In the genomic region with DNA sequence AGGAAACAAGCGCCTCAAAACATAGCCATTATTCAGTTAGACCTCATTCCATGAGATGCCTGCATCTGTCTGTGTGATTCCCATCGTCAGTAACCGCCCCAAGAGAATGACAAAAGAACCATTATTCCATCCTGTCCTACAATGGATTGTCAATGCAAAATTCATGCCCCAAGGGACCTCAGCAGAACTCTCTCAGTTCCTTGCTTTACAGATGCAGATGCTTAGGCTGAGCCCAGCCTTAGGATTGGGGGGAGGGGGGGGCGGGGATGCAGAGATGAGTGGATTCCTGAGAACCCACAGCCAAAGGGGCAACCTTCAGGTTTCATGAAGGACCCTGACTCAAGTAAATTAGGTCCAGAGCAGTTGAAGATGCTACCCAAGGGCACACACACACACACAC, we compare ENCODE assay signal across 8 mouse cellular contexts.
A peak's percentile ranks its signal among the peaks of the same experiment; 100 is the strongest.
DNase-seq lines count a peak whose midpoint lies in the region; ATAC-seq and TF ChIP-seq lines count a peak whose summit lies in the region.

No protein-coding gene starts in this region.

- TF ChIP-seq CTCF in intestine, postnatal 0 days (IDR thresholded peaks at IDR 0.05; ENCODE audit: low read depth): no peak

- WGBS in kidney, embryonic 15.5 days: 27% methylated on average over 4 of the region's 4 CpGs
- WGBS in embryonic facial prominence, embryonic 11.5 days: 3% methylated on average over 4 of the region's 4 CpGs
- WGBS in intestine, postnatal 0 days: 19% methylated on average over 4 of the region's 4 CpGs
- WGBS in neural tube, embryonic 15.5 days: 16% methylated on average over 4 of the region's 4 CpGs

- no peaks in the 10 kb centered on the region for H3K9me3 ChIP-seq in kidney, embryonic 15.5 days (replicated peaks)
- no peaks in the 10 kb centered on the region for H3K9me3 ChIP-seq in embryonic facial prominence, embryonic 11.5 days (replicated peaks; ENCODE audit: control insufficient read depth, low read length)
- no peaks in the 10 kb centered on the region for H3K9me3 ChIP-seq in intestine, postnatal 0 days (ENCODE audit: control insufficient read depth)
- no peaks in the 10 kb centered on the region for H3K9me3 ChIP-seq in neural tube, embryonic 15.5 days (replicated peaks)

- H3K36me3 ChIP-seq in kidney, embryonic 15.5 days: no peaks in the 10 kb centered on the region
- H3K36me3 ChIP-seq in embryonic facial prominence, embryonic 11.5 days (replicated peaks; ENCODE audit: control insufficient read depth, insufficient read depth, low read depth, low read length): no peaks in the 10 kb centered on the region
- no peaks in the 10 kb centered on the region for H3K36me3 ChIP-seq in intestine, postnatal 0 days (ENCODE audit: control insufficient read depth, insufficient read depth)
- H3K36me3 ChIP-seq in neural tube, embryonic 15.5 days: no peaks in the 10 kb centered on the region

- H3K4me1 ChIP-seq in kidney, embryonic 15.5 days: peaks cover 22% of the 10 kb centered on the region
- H3K4me1 ChIP-seq in embryonic facial prominence, embryonic 11.5 days (ENCODE audit: control insufficient read depth, insufficient read depth, low read length): no peaks in the 10 kb centered on the region
- H3K4me1 ChIP-seq in intestine, postnatal 0 days (replicated peaks; ENCODE audit: control insufficient read depth, insufficient read depth, low read length): peaks cover 12% of the 10 kb centered on the region; the same call in 1 of the 2 replicates
- peaks cover 19% of the 10 kb centered on the region for H3K4me1 ChIP-seq in neural tube, embryonic 15.5 days

- H3K4me2 ChIP-seq in kidney, embryonic 15.5 days: peak overlapping the region; percentile 88
- no peak overlapping the region; the same call in 1 of the 2 replicates for H3K4me2 ChIP-seq in embryonic facial prominence, embryonic 11.5 days (ENCODE audit: low read depth, low read length)
- peak overlapping the region; percentile 99 for H3K4me2 ChIP-seq in intestine, postnatal 0 days (replicated peaks; ENCODE audit: low read depth)
- H3K4me2 ChIP-seq in neural tube, embryonic 15.5 days: peak overlapping the region; percentile 96

- 0 out of 2 replicates have a peak, but pooled peaks cover 8% of the 10 kb centered on the region for H3K27me3 ChIP-seq in kidney, embryonic 15.5 days
- no peaks in the 10 kb centered on the region; the same call in 1 of the 2 replicates for H3K27me3 ChIP-seq in embryonic facial prominence, embryonic 11.5 days (ENCODE audit: control insufficient read depth, insufficient read depth, low read length)
- H3K27me3 ChIP-seq in intestine, postnatal 0 days (replicated peaks; ENCODE audit: control insufficient read depth, insufficient read depth, low read length): no peaks in the 10 kb centered on the region
- no peaks in the 10 kb centered on the region for H3K27me3 ChIP-seq in neural tube, embryonic 15.5 days (replicated peaks)

- no peak for DNase-seq in kidney, adult 18-20 months
- DNase-seq in embryonic facial prominence, embryonic 11.5 days (ENCODE audit: low spot score): peak; percentile 18
- DNase-seq in cerebellum, adult 11-12 months: no peak
- DNase-seq in urinary bladder, postnatal 14 days (ENCODE audit: low spot score): no peak
- DNase-seq in frontal cortex, adult 2 months (ENCODE audit: extremely low spot score in 1 of 2, low spot score in 1 of 2): no peak

- H3K4me3 ChIP-seq in kidney, embryonic 15.5 days (replicated peaks): peak overlapping the region; percentile 50
- H3K4me3 ChIP-seq in embryonic facial prominence, embryonic 11.5 days (ENCODE audit: low read depth, low read length): peak overlapping the region; percentile 55
- H3K4me3 ChIP-seq in intestine, postnatal 0 days (ENCODE audit: low read depth, low read length): peak overlapping the region; percentile 68
- H3K4me3 ChIP-seq in neural tube, embryonic 15.5 days (replicated peaks): peak overlapping the region; percentile 63

- no peak for ATAC-seq in kidney, embryonic 15.5 days (replicated peaks; ENCODE audit: low FRiP score)
- ATAC-seq in embryonic facial prominence, embryonic 11.5 days (replicated peaks; ENCODE audit: insufficient number of reproducible peaks, low FRiP score, low TSS enrichment, low read depth): no peak
- ATAC-seq in intestine, postnatal 0 days: no peak
- peak; percentile 6; the same call in 1 of the 2 replicates for ATAC-seq in neural tube, embryonic 15.5 days (ENCODE audit: low FRiP score)

- no peak overlapping the region for H3K27ac ChIP-seq in kidney, embryonic 15.5 days
- no peak overlapping the region for H3K27ac ChIP-seq in embryonic facial prominence, embryonic 11.5 days (replicated peaks; ENCODE audit: low read depth, low read length)
- H3K27ac ChIP-seq in intestine, postnatal 0 days (ENCODE audit: low read depth, low read length): no peak overlapping the region
- H3K27ac ChIP-seq in neural tube, embryonic 15.5 days (replicated peaks): no peak overlapping the region

- H3K9ac ChIP-seq in kidney, embryonic 15.5 days: no peak overlapping the region
- no peak overlapping the region for H3K9ac ChIP-seq in embryonic facial prominence, embryonic 11.5 days (replicated peaks; ENCODE audit: low read length)
- H3K9ac ChIP-seq in intestine, postnatal 0 days (ENCODE audit: low read depth, low read length): no peak overlapping the region
- H3K9ac ChIP-seq in neural tube, embryonic 15.5 days (replicated peaks): no peak overlapping the region
